Mouse (Mus musculus) left cerebral cortex, postnatal 14 days (tissue): ENCODE measurements around the gene Il1rap. TPM values are rescaled to one million over a fixed set of nuclear protein-coding genes. Genes with fewer than 3 reads are reported as not detected.

Experiments used
- DNase-seq, 2 experiments: peaks; one replicate each; pipeline ENCODE4 v3.0.0; 2021 to 2022; ENCODE audit warnings: low spot score in 2 of 2, mixed read lengths in 1 of 2
- intact Hi-C: fragments of 180-260 bp; cut with DNase I; formaldehyde crosslinking; loops from one replicate; pipeline ENCODE4 v1.15.1; 2025
- long read RNA-seq, 2 experiments: library from polyadenylated mRNA; stranded (forward); transcript quantifications; one replicate each; pipeline ENCODE4 v2.0.0; 2021
- total RNA-seq, 2 experiments: library from RNA; stranded (reverse); gene quantifications; 2 replicates each; pipeline ENCODE4 v1.2.3; 2021

Il1rap gene
- 10 to 100 TPM; 27.6 TPM for total RNA-seq
- long read RNA-seq, experiment 1, full-length matches to known transcripts = 17 of 29 reads
- long read RNA-seq, experiment 1, partial matches to known transcripts = 0 of 29 reads
- long read RNA-seq, experiment 1, other reads (novel, unspliced or antisense) = 12 of 29 reads
- long read RNA-seq, experiment 2, full-length matches to known transcripts = 15 of 19 reads
- long read RNA-seq, experiment 2, partial matches to known transcripts = 0 of 19 reads
- long read RNA-seq, experiment 2, other reads (novel, unspliced or antisense) = 4 of 19 reads

DNA sequence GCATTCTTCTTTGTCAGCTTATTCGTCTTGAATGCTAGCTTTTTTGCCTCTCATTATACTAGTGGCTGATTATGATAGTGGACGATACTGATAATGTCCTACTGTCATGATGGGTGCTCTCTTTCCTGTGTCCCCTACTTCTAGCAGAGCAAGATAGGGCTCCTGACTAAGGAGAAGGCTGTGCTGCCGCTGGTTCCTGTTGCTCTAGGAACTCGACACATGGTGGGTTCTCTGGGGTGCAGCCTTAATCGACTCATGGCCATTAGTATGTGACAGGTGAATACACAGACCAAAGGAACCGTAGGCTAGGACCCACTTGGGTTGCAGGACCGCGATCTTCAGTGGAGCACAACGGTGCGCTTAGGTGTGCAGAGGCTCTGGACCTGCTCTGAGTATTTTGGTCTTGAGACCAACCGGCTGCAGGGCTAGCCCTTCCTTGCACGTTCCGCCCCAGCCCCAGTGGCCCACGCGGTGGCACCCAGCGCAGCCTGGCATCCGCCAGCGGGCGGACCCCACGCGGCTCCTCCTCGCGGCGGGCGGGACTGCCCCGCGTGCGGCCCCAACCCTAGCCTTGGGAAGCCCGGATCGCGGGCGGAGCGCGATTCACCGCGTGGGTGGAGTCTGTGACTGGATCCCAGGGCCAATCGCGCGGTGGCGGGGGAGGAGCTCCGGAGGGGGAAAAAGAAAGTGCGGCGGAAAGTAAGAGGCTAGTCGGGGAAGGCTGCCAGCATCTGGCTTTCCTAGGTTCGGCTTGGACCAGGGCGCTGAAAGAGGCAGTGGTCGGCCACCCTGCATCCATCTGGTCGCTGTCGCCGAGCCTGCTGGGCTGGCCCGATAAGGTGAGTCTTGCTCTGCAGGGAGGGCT is at the start of gene Il1rap:
TSS of gene Il1rap (plus strand) at position 657 of the 865 bp plus-strand sequence.
- peak; percentile 92 to 93 for DNase-seq
- intact Hi-C loops = no loop called here

DNA sequence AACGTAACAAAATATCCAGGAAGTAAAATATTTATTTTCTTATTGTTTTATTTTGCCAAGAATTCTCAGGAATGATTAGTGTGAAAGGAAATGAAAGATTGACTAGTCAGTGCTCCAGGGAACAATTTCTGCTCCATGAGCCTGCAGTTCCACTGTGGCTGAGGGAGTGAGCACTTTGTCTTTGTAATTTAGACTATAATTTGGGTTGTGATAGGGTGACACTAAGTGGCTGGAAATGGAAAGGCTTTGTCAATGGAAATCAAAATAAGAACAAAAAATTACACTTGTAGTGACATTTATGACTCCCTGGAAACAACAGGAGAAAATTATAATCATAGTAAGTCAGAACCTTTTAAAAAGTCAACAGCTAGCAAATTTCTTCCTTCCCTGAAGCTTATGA is 49.2 kb upstream of the Il1rap start:
- intact Hi-C loops = no loop called here
- DNase-seq = no peak

GRCm38 (mm10) chr16:26546170-26546878 is 35.2 kb upstream of the Il1rap start:
- no peak for DNase-seq
- intact Hi-C loops = no loop called here

GRCm38 (mm10) chr16:26546879-26547206 is 34.7 kb upstream of the Il1rap start:
- DNase-seq = no peak
- intact Hi-C loops = no loop called here

DNA sequence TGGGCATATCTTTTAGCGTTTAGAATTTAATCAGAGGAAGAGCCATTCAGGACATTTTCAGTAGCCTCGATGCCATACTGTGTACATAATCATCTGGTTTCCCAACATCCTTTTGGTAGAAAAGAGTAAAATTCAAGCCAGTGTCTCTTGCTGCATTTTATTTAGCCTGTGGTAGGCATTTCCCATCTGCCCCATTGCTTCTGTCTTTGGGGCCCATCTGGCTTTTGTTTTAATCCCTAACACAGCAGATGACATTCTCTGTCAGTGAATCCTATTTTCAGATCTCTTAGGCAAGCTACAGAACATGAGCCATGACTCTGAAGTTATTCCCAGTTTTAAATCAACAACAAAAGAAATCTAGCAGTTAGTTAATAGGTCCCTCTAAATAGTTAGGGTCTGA is 32.3 kb upstream of the Il1rap start:
- peak; percentile 7 to 27 for DNase-seq
- intact Hi-C loops = no loop called here

GRCm38 (mm10) chr16:26552234-26552633 is 29.3 kb upstream of the Il1rap start:
- no peak for DNase-seq
- intact Hi-C loops = no loop called here

GRCm38 (mm10) chr16:26558797-26559196 is 22.7 kb upstream of the Il1rap start:
- DNase-seq = no peak
- intact Hi-C loops = no loop called here

GRCm38 (mm10) chr16:26561743-26562142 is 19.8 kb upstream of the Il1rap start:
- intact Hi-C loops = no loop called here
- no peak for DNase-seq

DNA sequence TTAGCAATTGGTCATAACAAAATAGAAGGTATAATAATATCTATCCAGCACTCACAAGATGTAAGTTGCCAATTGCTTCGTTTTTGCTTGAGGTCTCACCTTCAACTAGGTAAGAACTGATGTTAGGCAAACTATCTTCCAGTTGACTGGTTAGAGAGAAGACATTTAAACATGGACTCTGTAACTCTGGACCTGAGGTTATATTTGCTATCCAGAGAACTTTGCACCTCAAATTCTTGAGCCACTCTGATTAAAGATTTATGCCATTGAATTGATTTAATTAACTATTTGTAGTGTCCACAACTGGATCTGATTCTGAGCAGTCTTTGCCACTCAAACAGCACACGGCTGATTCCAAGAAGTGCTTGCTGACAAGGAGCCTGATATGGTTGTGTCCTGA is 18.7 kb upstream of the Il1rap start:
- intact Hi-C loops = no loop called here
- DNase-seq = no peak

- intact Hi-C loops = no loop called here
- no peak for DNase-seq
Observed at GRCm38 (mm10) chr16:26569387-26569978, 12.0 kb upstream of the Il1rap start.

DNA sequence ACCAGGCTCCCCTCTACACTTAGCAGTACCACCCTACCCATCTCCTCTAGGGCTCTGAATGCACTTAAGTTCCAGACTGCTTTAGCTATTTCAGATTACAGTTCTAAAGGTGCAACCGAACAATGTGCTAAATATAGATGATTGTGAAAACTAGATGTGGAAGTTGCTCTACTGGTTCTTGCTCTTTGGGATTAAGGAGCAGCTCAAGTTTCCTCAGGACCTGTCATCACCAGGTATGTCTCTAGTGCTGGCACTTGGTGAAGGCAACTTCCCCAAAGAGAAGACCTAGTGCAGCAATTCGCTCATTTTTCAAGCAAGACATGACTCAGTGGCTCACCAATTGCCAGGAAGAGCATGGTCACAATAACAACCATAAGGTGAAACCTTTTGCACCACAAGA is 9.7 kb upstream of the Il1rap start:
- intact Hi-C loops = no loop called here
- DNase-seq = no peak

DNA sequence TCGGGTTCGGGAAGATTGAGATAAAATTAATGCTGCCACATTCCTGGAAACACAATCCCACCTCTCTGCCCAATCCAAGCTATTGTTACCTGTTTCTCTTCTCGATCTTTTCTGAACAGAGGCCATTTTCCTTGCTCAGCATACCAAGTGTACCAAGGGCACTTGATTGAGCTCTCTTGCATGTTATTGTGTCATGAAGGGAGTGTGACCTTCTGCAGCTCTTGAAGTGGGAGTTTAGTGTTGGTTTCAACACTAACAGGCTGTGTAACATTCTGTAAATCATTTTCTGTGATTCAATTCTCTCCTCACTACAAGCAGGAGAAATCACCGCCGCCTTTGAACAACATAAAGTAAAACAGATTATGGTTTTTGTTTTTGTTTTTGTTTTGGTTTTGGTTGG is 7.3 kb upstream of the Il1rap start:
- intact Hi-C loops = no loop called here

DNA sequence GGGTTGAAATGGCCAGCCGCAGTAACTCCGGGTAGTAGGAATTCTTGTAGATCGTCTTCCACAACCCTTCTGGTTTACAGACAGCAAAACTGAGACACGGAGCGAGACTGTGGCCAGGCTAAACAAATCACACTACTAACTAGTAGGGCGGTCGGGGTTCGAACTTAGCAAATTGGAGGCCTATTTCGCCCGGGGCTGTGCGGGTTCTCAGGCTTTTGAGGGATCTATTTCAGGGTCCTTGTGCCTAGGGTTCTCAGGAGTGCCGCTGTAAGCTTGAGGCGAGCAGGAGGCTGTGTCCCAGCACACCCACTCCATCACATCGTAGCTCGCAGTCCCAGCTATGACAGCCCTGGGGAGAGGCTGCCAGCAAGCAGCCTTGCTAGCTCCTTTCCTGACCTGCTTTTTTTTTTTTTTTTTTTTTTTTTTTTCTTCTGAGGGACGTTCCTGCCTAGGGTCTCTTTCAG is 441 bp downstream of the Il1rap start:
- intact Hi-C loops = no loop called here

More for the DNA sequence above, 7.3 kb upstream of the Il1rap start:
- no peak for DNase-seq

GRCm38 (mm10) chr16:26585806-26586205 is 4.3 kb downstream of the Il1rap start:
- intact Hi-C loops = no loop called here
- no peak for DNase-seq

More for the DNA sequence above, 441 bp downstream of the Il1rap start:
- peak; percentile 40 to 44 for DNase-seq

DNA sequence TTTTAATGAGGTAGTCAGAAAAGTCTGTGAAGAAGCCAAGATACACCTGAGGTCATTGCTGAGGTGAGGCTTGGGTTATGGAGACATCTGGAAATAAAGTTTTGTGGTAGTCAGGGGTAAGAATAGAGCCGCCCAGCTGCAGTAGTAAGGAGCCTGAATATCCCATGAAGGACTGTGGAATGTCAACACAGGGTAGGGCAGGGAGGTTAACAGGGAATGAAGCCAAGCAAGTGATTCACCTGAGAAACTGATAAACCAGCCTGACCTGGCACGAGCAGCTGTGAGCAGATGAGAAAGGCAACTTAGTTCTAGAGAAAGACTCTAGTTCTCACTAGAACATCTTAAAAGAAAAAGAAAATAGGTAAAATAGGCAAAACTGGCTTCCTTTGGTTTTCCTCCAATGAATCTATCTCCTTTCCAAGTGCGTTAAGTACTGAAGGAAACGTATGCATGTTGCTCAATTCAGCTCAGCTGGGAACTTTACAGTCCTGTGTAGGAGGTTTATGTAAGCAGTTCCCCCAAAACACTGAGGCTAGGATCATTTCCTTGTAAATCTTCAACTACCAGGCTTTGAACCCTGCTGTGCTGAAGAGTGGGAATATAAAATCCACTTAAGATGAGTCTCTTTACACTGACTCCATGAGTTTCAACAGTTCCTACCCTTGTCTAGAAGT is 9.5 kb downstream of the Il1rap start:
- DNase-seq = no peak
- intact Hi-C loops = no loop called here

- intact Hi-C loops = no loop called here
- DNase-seq = no peak
Observed at GRCm38 (mm10) chr16:26596440-26596839, 14.9 kb downstream of the Il1rap start.

GRCm38 (mm10) chr16:26597307-26597706 is 15.8 kb downstream of the Il1rap start:
- DNase-seq = no peak
- intact Hi-C loops = no loop called here

GRCm38 (mm10) chr16:26598591-26598990 is 17.1 kb downstream of the Il1rap start:
- no peak for DNase-seq
- intact Hi-C loops = no loop called here

- intact Hi-C loops = no loop called here
- peak in 1 of 2 experiments; percentile 34 for DNase-seq
Observed at GRCm38 (mm10) chr16:26601482-26601881, 20.0 kb downstream of the Il1rap start.
